Mouse (Mus musculus): ENCODE data around the gene Cep128. TPM values are rescaled to one million over a fixed set of nuclear protein-coding genes. Genes with fewer than 3 reads are reported as not detected.
"Not testable (repeated sequence)": the region's sequence is repeated elsewhere in the genome, so short reads cannot be mapped to it uniquely, and the experiment has no call there.

The Cep128 gene
- total RNA-seq, 2 experiments from 2014 or later: 8.4 to 9.3 TPM

- Histone ChIP-seq H3K4me3 (no peak overlapping the region), H3K27ac (no peak overlapping the region)
- TF ChIP-seq CTCF (conservative IDR thresholded peaks at IDR 0.05): no peak
- no peak for DNase-seq (ENCODE audit: low spot score in 2 of 2)
These were observed 376.0 kb downstream of the Cep128 start for GRCm38 (mm10) chr12:91008170-91008569.

GRCm38 (mm10) chr12:90997539-90997938 is 386.7 kb downstream of the Cep128 start:
- TF ChIP-seq CTCF (conservative IDR thresholded peaks at IDR 0.05): no peak
- Histone ChIP-seq H3K27ac (no peak overlapping the region), H3K4me3 (no peak overlapping the region)
- no peak for DNase-seq (ENCODE audit: low spot score in 2 of 2)

GRCm38 (mm10) chr12:90993331-90993730 is 390.9 kb downstream of the Cep128 start:
- no peak for DNase-seq (ENCODE audit: low spot score in 2 of 2)
- H3K4me3 ChIP-seq: no peak overlapping the region
- TF ChIP-seq CTCF (conservative IDR thresholded peaks at IDR 0.05): no peak
- no peak overlapping the region for H3K27ac ChIP-seq

GRCm38 (mm10) chr12:90987782-90988181 is 396.4 kb downstream of the Cep128 start:
- Histone ChIP-seq H3K4me3 (no peak overlapping the region), H3K27ac (no peak overlapping the region)
- TF ChIP-seq CTCF (conservative IDR thresholded peaks at IDR 0.05): no peak
- DNase-seq (ENCODE audit: low spot score in 2 of 2): no peak

- no peak for TF ChIP-seq CTCF (conservative IDR thresholded peaks at IDR 0.05)
- H3K4me3 ChIP-seq: no peak overlapping the region
- H3K27ac ChIP-seq: no peak overlapping the region
- no peak for DNase-seq (ENCODE audit: low spot score in 2 of 2)
These were observed 396.9 kb downstream of the Cep128 start for GRCm38 (mm10) chr12:90987259-90987658.

GRCm38 (mm10) chr12:90982018-90982417 is 402.2 kb downstream of the Cep128 start:
- H3K27ac ChIP-seq: no peak overlapping the region
- H3K4me3 ChIP-seq: no peak overlapping the region
- no peak for TF ChIP-seq CTCF (conservative IDR thresholded peaks at IDR 0.05)
- DNase-seq (ENCODE audit: low spot score in 2 of 2): no peak

GRCm38 (mm10) chr12:90976406-90976805 is 407.8 kb downstream of the Cep128 start:
- H3K4me3 ChIP-seq; H3K27ac ChIP-seq; DNase-seq (ENCODE audit: low spot score in 2 of 2): not testable (repeated sequence)

- Histone ChIP-seq H3K4me3 (no peak overlapping the region), H3K27ac (no peak overlapping the region)
- no peak for DNase-seq (ENCODE audit: low spot score in 2 of 2)
- TF ChIP-seq CTCF (conservative IDR thresholded peaks at IDR 0.05): no peak
These were observed 408.8 kb downstream of the Cep128 start for GRCm38 (mm10) chr12:90975429-90975828.

GRCm38 (mm10) chr12:90971156-90971555 is 413.1 kb downstream of the Cep128 start:
- Histone ChIP-seq H3K27ac (no peak overlapping the region), H3K4me3 (no peak overlapping the region)
- no peak for DNase-seq (ENCODE audit: low spot score in 2 of 2)
- no peak for TF ChIP-seq CTCF (conservative IDR thresholded peaks at IDR 0.05)

- no peak overlapping the region for H3K4me3 ChIP-seq
- no peak for DNase-seq (ENCODE audit: low spot score in 2 of 2)
- no peak for TF ChIP-seq CTCF (conservative IDR thresholded peaks at IDR 0.05)
- H3K27ac ChIP-seq: no peak overlapping the region
These were observed 422.7 kb downstream of the Cep128 start for GRCm38 (mm10) chr12:90961386-90962017.

GRCm38 (mm10) chr12:90954740-90955473 is 429.3 kb downstream of the Cep128 start:
- no peak overlapping the region for H3K4me3 ChIP-seq
- no peak for TF ChIP-seq CTCF (conservative IDR thresholded peaks at IDR 0.05)
- peak in 1 of 2 experiments; percentile 36 for DNase-seq (ENCODE audit: low spot score in 2 of 2)
- no peak overlapping the region for H3K27ac ChIP-seq

Small RNA genes within 50 kb of the gene (microRNA-seq; reads per million reads assigned to microRNA genes)
- 0 reads per million in 2 experiments for gene Gm44370

Other genes with a start within 250 kb of the Cep128 start
- gene Tshr, start 154 bp upstream of the Cep128 start, total RNA-seq (2021): under 1 TPM; 0.23 to 0.37 TPM
- gene Gtf2a1, start 206.1 kb upstream of the Cep128 start, total RNA-seq (2021): 10 to 100 TPM; 52.2 to 53.0 TPM

Data from layer of hippocampus, adult 2 months (tissue).